Mouse (Mus musculus) heart, embryonic 11.5 days (tissue): ENCODE measurements around the gene Ncaph2. TPM values are rescaled to one million over a fixed set of nuclear protein-coding genes. Genes with fewer than 3 reads are reported as not detected.

Experiments used
- ATAC-seq: fragments of 200-750 bp; cut with Nextera tagmentation; replicated peaks from 2 replicates; pipeline ENCODE4 v1.8.0; 2017; ENCODE audit warnings: moderate library complexity; ENCODE audit not compliant: insufficient number of reproducible peaks, low FRiP score, low TSS enrichment
- H3K27ac ChIP-seq: fragments of 300-500 bp; sonication (generic); 2 replicates; pipeline ENCODE4 v1.5.1; 2014; ENCODE audit warnings: mild to moderate bottlenecking, low read depth, low read length
- H3K27me3 ChIP-seq: fragments of 300-500 bp; sonication (generic); 2 replicates; pipeline ENCODE4 v1.6.1; 2014; ENCODE audit warnings: mild to moderate bottlenecking, low read length, mixed read lengths; ENCODE audit not compliant: control insufficient read depth, insufficient read depth
- H3K36me3 ChIP-seq: fragments of 300-500 bp; sonication (generic); 2 replicates; pipeline ENCODE4 v1.6.1; 2014; ENCODE audit warnings: mild to moderate bottlenecking, low read length, moderate library complexity, mixed read lengths; ENCODE audit not compliant: control insufficient read depth, insufficient read depth
- H3K4me1 ChIP-seq: fragments of 300-500 bp; sonication (generic); 2 replicates; pipeline ENCODE4 v1.6.1; 2014; ENCODE audit warnings: low read length; ENCODE audit not compliant: control insufficient read depth, insufficient read depth
- H3K4me2 ChIP-seq: fragments of 300-500 bp; sonication (generic); 2 replicates; pipeline ENCODE4 v1.6.1; 2014; ENCODE audit warnings: mild to moderate bottlenecking, moderate library complexity
- H3K4me3 ChIP-seq: fragments of 300-500 bp; sonication (generic); 2 replicates; pipeline ENCODE4 v1.5.1; 2014; ENCODE audit warnings: low read depth, low read length
- H3K9ac ChIP-seq: fragments of 300-500 bp; sonication (generic); 2 replicates; pipeline ENCODE4 v1.6.1; 2014; ENCODE audit warnings: mild to moderate bottlenecking, low read depth, low read length, moderate library complexity
- H3K9me3 ChIP-seq: fragments of 300-500 bp; sonication (generic); replicated peaks from 2 replicates; pipeline ENCODE4 v1.6.1; 2016; ENCODE audit warnings: low read length; ENCODE audit not compliant: control insufficient read depth
- WGBS: fragments of 180-500 bp; shearing (Covaris S2); extraction: QIAGEN DNeasy Blood & Tissue Kit; methylation state at CpG from one replicate; pipeline ENCODE4 v1.1.7; 2014; ENCODE audit not compliant: insufficient replicate concordance; 5-methylcytosine and 5-hydroxymethylcytosine counted together
- polyA plus RNA-seq: library from polyadenylated mRNA; unstranded; fragments of >200 nt; fragmentation: Nextera tagmentation; extraction: Ambion mirVana; gene quantifications from 2 replicates; pipeline ENCODE4 v1.2.1, GENCODE M21; 2014

Ncaph2 gene
- polyA plus RNA-seq, 1 experiment from 2014 or later: 107 TPM

GRCm38 (mm10) chr15:89378831-89379401 is 23.4 kb downstream of the Ncaph2 start, which contains the start of gene Odf3b:
Odf3b (minus strand) TSS chr15:89379282.
- Histone ChIP-seq H3K36me3 (no peaks in the 10 kb centered on the region), H3K27ac (no peak within 1 kb of the TSS), H3K4me1 (peaks cover 19% of the 10 kb centered on the region), H3K4me2 (peak within 1 kb of the TSS; percentile 75), H3K4me3 (peak within 1 kb of the TSS; percentile 48), H3K9ac (peak within 1 kb of the TSS; percentile 54), H3K27me3 (peaks cover 46% of the 10 kb centered on the region), H3K9me3 (no peaks in the 10 kb centered on the region)
- 2% methylated on average over 33 of the region's 33 CpGs for WGBS
- no peak for ATAC-seq

- WGBS: 6% methylated on average over 10 of the region's 10 CpGs
- ATAC-seq: no peak
- peak overlapping the region; percentile 48 for H3K4me3 ChIP-seq
Measured at GRCm38 (mm10) chr15:89379429-89379828, 23.9 kb downstream of the Ncaph2 start.

GRCm38 (mm10) chr15:89384617-89385016 is 29.1 kb downstream of the Ncaph2 start, which contains the start of gene Klhdc7b:
Klhdc7b (plus strand) TSS chr15:89384917.
- H3K4me3 ChIP-seq: no peak within 1 kb of the TSS
- no peak for ATAC-seq
- H3K27me3 ChIP-seq: peaks cover 18% of the 10 kb centered on the region
- H3K9me3 ChIP-seq: no peaks in the 10 kb centered on the region
- H3K4me2 ChIP-seq: no peak within 1 kb of the TSS
- H3K9ac ChIP-seq: no peak within 1 kb of the TSS
- H3K4me1 ChIP-seq: no peaks in the 10 kb centered on the region; the same call in 1 of the 2 replicates
- 74% methylated on average over 7 of the region's 7 CpGs for WGBS
- no peaks in the 10 kb centered on the region for H3K36me3 ChIP-seq
- no peak within 1 kb of the TSS for H3K27ac ChIP-seq

More at GRCm38 (mm10) chr15:89379429-89379828, 23.9 kb downstream of the Ncaph2 start:
- Histone ChIP-seq H3K36me3 (no peaks in the 10 kb centered on the region), H3K4me2 (peak overlapping the region; percentile 75), H3K27ac (no peak overlapping the region), H3K27me3 (peaks cover 46% of the 10 kb centered on the region), H3K9ac (peak overlapping the region; percentile 54; the same call in 1 of the 2 replicates), H3K4me1 (peaks cover 16% of the 10 kb centered on the region), H3K9me3 (no peaks in the 10 kb centered on the region)

GRCm38 (mm10) chr15:89387127-89387526 is 31.6 kb downstream of the Ncaph2 start:
- no peak overlapping the region for H3K27ac ChIP-seq
- H3K9me3 ChIP-seq: no peaks in the 10 kb centered on the region
- no peaks in the 10 kb centered on the region for H3K4me1 ChIP-seq
- H3K36me3 ChIP-seq: no peaks in the 10 kb centered on the region
- no peak for ATAC-seq
- peaks cover 10% of the 10 kb centered on the region for H3K27me3 ChIP-seq
- 34% methylated on average over 12 of the region's 12 CpGs for WGBS
- no peak overlapping the region for H3K4me3 ChIP-seq
- no peak overlapping the region for H3K4me2 ChIP-seq
- H3K9ac ChIP-seq: no peak overlapping the region

GRCm38 (mm10) chr15:89390081-89390480 is 34.6 kb downstream of the Ncaph2 start:
- H3K9me3 ChIP-seq: no peaks in the 10 kb centered on the region
- no peaks in the 10 kb centered on the region for H3K4me1 ChIP-seq
- no peak overlapping the region for H3K9ac ChIP-seq
- H3K4me2 ChIP-seq: no peak overlapping the region
- H3K4me3 ChIP-seq: no peak overlapping the region
- WGBS: 81% methylated on average over 10 of the region's 10 CpGs
- H3K27me3 ChIP-seq: peaks cover 10% of the 10 kb centered on the region
- H3K36me3 ChIP-seq: no peaks in the 10 kb centered on the region
- no peak overlapping the region for H3K27ac ChIP-seq
- no peak for ATAC-seq

GRCm38 (mm10) chr15:89396883-89397282 is 41.4 kb downstream of the Ncaph2 start:
- Histone ChIP-seq H3K4me3 (no peak overlapping the region), H3K27me3 (no peaks in the 10 kb centered on the region), H3K27ac (no peak overlapping the region), H3K4me2 (no peak overlapping the region), H3K36me3 (no peaks in the 10 kb centered on the region), H3K9me3 (no peaks in the 10 kb centered on the region), H3K4me1 (no peaks in the 10 kb centered on the region), H3K9ac (no peak overlapping the region)
- ATAC-seq: no peak
- WGBS: 79% methylated on average over 4 of the region's 4 CpGs

GRCm38 (mm10) chr15:89398146-89398545 is 42.6 kb downstream of the Ncaph2 start:
- Histone ChIP-seq H3K9ac (no peak overlapping the region), H3K4me1 (no peaks in the 10 kb centered on the region), H3K27ac (no peak overlapping the region), H3K4me3 (no peak overlapping the region), H3K4me2 (no peak overlapping the region), H3K9me3 (no peaks in the 10 kb centered on the region), H3K27me3 (no peaks in the 10 kb centered on the region), H3K36me3 (no peaks in the 10 kb centered on the region)
- ATAC-seq: no peak
- WGBS: 79% methylated on average over 2 of the region's 2 CpGs

- WGBS: 52% methylated on average over 1 of the region's 1 CpGs
- H3K27ac ChIP-seq: no peak overlapping the region
- no peak overlapping the region for H3K9ac ChIP-seq
- no peak for ATAC-seq
- no peak overlapping the region for H3K4me3 ChIP-seq
- no peaks in the 10 kb centered on the region for H3K9me3 ChIP-seq
- no peaks in the 10 kb centered on the region for H3K4me1 ChIP-seq
- no peak overlapping the region for H3K4me2 ChIP-seq
- no peaks in the 10 kb centered on the region for H3K36me3 ChIP-seq
- no peaks in the 10 kb centered on the region for H3K27me3 ChIP-seq
Measured at GRCm38 (mm10) chr15:89399716-89400115, 44.2 kb downstream of the Ncaph2 start.

GRCm38 (mm10) chr15:89402471-89402870 is 47.0 kb downstream of the Ncaph2 start:
- WGBS: 85% methylated on average over 1 of the region's 1 CpGs
- no peak for ATAC-seq
- H3K27ac ChIP-seq: no peak overlapping the region

More at GRCm38 (mm10) chr15:89402471-89402870, 47.0 kb downstream of the Ncaph2 start:
- no peak overlapping the region for H3K4me2 ChIP-seq
- H3K36me3 ChIP-seq: no peaks in the 10 kb centered on the region
- H3K9me3 ChIP-seq: 0 out of 2 replicates have a peak, but pooled peaks cover 2% of the 10 kb centered on the region
- no peaks in the 10 kb centered on the region for H3K4me1 ChIP-seq
- H3K27me3 ChIP-seq: no peaks in the 10 kb centered on the region
- H3K9ac ChIP-seq: no peak overlapping the region
- no peak overlapping the region for H3K4me3 ChIP-seq
